Mouse (Mus musculus) ES-Bruce4 (cell line): Measurements from ENCODE around the gene Kcnc3.

Experiments
- CTCF ChIP-seq: IDR thresholded peaks from one replicate; pipeline ENCODE4 v1.8.1; 2011; ENCODE audit warnings: low read depth, low read length
- EP300 ChIP-seq: IDR thresholded peaks from 2 replicates; pipeline ENCODE4 v1.6.1; 2011; ENCODE audit warnings: low read depth, low read length; ENCODE audit not compliant: insufficient read depth
- POLR2A ChIP-seq: IDR thresholded peaks from one replicate; pipeline ENCODE4 v1.8.1; 2011; ENCODE audit warnings: low read length; ENCODE audit not compliant: insufficient read depth

DNA sequence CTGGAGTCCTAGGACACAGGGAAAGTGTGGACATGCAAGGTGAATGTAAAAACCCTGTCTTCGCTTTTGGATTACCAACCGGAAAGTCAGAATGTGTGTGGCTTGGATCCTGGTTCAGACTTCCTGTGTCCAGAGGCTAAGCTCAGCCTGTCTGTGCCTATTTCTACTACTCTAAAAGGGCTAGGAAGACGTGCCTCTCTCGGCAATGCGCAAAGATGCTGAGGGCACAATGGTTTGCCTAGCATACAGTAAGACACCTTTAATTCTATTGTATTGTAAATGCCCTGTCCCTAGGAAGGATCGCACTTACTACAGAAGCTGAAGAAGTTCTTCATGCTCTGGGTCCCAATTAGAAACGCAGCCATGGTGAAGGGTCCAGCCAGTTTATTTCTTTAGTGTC is 15.0 kb downstream of the Kcnc3 start:
- TF ChIP-seq CTCF (no peak), POLR2A (no peak), EP300 (no peak)
